Mouse (Mus musculus): ENCODE measurements around the gene Cenpl. TPM values are rescaled to one million over a fixed set of nuclear protein-coding genes. Genes with fewer than 3 reads are reported as not detected.

Gene Cenpl
- polyA plus RNA-seq, 1 experiment from 2014 or later, result 36.1 TPM

DNA sequence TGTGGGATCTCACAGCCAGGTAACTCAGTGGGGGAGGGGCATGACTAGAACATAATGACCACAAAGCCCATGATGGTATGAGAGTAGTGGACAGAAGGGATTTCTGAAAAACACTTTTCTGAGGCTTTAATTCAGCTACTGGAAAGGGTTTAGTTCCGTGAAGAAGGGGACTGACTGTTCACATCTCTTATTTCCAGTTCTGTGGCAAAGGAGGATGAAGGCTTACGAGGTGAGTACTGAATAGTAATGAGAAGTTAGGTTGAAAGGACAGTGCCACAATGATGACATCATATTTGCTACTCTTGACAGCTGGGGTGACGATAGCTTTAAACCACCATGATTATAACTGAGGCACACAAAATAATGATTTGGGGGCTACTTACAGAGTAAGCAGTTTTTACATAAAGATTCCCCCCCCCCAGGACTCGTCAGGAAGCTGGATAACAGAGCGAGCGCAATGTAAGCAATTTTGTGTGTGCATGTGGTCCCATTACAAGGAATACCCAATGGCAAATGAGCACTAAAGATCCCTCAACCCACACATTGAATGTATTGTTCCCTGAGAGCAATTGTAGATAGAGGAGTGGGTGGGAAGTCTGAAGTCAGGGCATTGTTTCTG, 34.6 kb upstream of the Cenpl start:
- Histone ChIP-seq H3K4me1 (peaks cover 13% of the 10 kb centered on the region), H3K27ac (peak overlapping the region; percentile 97), H3K9ac (peak overlapping the region; percentile 88), H3K4me3 (peak overlapping the region; percentile 58), H3K36me3 (peaks cover 56% of the 10 kb centered on the region), H3K9me3 (no peaks in the 10 kb centered on the region), H3K4me2 (peak overlapping the region; percentile 84), H3K27me3 (no peaks in the 10 kb centered on the region)
- WGBS, result 0% methylated on average over 6 of the region's 6 CpGs
- ATAC-seq (ENCODE audit: insufficient number of reproducible peaks, insufficient read depth, low FRiP score, low TSS enrichment, low read depth), result no peak

- peak overlapping the region; percentile 88 for H3K9ac ChIP-seq
- peaks cover 13% of the 10 kb centered on the region for H3K4me1 ChIP-seq
- peak overlapping the region; percentile 97 for H3K27ac ChIP-seq
- no peaks in the 10 kb centered on the region for H3K27me3 ChIP-seq
- under 1% methylated on average over 5 of the region's 5 CpGs for WGBS
- H3K36me3 ChIP-seq, result peaks cover 51% of the 10 kb centered on the region
- H3K4me2 ChIP-seq, result peak overlapping the region; percentile 84
- H3K9me3 ChIP-seq, result no peaks in the 10 kb centered on the region
- ATAC-seq (ENCODE audit: insufficient number of reproducible peaks, insufficient read depth, low FRiP score, low TSS enrichment, low read depth), result no peak
- peak overlapping the region; percentile 58 for H3K4me3 ChIP-seq
These were observed 34.1 kb upstream of the Cenpl start for GRCm38 (mm10) chr1:161036411-161036841.

DNA sequence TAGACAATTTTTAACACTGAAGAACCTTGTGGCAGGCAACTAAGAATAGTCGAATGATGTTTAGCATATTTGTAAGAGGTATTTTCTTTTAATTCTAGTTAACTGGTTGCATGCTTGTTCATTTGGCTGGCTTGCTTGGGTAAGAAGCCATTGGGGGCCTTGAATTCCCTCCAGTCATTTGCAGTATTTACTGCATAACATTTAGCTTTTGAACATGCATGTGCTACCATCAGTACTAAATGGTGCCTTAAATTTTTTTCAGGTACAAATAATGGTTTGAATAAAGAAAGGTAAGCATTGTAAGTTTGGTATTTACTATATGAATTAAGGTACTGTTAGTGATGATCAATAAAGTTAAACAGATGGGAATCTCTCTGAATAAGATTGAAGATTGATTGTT, 33.5 kb upstream of the Cenpl start:
- no peak for ATAC-seq (ENCODE audit: insufficient number of reproducible peaks, insufficient read depth, low FRiP score, low TSS enrichment, low read depth)
- Histone ChIP-seq H3K36me3 (peaks cover 51% of the 10 kb centered on the region), H3K4me3 (peak overlapping the region; percentile 58)

DNA sequence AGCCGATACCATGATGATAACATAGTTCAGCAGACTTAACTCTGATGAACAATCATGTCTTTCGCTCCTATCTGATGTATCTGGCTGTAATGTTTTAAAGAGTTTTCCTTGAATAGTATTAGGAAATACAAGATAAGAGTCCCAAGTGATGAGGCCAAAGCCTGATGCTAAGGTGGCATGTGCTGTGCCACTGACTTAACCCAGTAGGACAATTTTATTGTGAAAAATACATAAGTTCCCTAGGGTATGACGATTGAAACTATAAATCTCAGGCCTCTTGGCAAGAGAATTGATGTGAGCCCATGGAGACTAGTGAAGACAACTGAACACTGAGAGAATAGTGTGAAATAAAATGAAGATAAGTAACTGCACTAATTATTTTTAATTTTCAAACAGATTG, 32.9 kb upstream of the Cenpl start:
- peak overlapping the region; percentile 58 for H3K4me3 ChIP-seq
- no peaks in the 10 kb centered on the region for H3K9me3 ChIP-seq
- H3K36me3 ChIP-seq, result peaks cover 45% of the 10 kb centered on the region
- H3K4me2 ChIP-seq, result peak overlapping the region; percentile 84
- H3K9ac ChIP-seq, result peak overlapping the region; percentile 71
- peaks cover 13% of the 10 kb centered on the region for H3K4me1 ChIP-seq
- H3K27ac ChIP-seq, result peak overlapping the region; percentile 62
- ATAC-seq (ENCODE audit: insufficient number of reproducible peaks, insufficient read depth, low FRiP score, low TSS enrichment, low read depth), result no peak
- 17% methylated on average over 3 of the region's 3 CpGs for WGBS
- H3K27me3 ChIP-seq, result no peaks in the 10 kb centered on the region

More for the DNA sequence above, 33.5 kb upstream of the Cenpl start:
- Histone ChIP-seq H3K9me3 (no peaks in the 10 kb centered on the region), H3K27me3 (no peaks in the 10 kb centered on the region), H3K4me2 (peak overlapping the region; percentile 84), H3K27ac (peak overlapping the region; percentile 97), H3K4me1 (peaks cover 13% of the 10 kb centered on the region), H3K9ac (peak overlapping the region; percentile 88)
- 2% methylated on average over 1 of the region's 1 CpGs for WGBS

GRCm38 (mm10) chr1:161038004-161038403, 32.5 kb upstream of the Cenpl start:
- 27% methylated on average over 3 of the region's 3 CpGs for WGBS

GRCm38 (mm10) chr1:161038968-161039721, 31.4 kb upstream of the Cenpl start:
- 11% methylated on average over 3 of the region's 3 CpGs for WGBS
- H3K9me3 ChIP-seq, result no peaks in the 10 kb centered on the region
- H3K27me3 ChIP-seq, result no peaks in the 10 kb centered on the region
- H3K27ac ChIP-seq, result peak overlapping the region; percentile 39; the same call in 1 of the 2 replicates
- H3K4me1 ChIP-seq, result peaks cover 4% of the 10 kb centered on the region
- peaks cover 47% of the 10 kb centered on the region for H3K36me3 ChIP-seq
- ATAC-seq (ENCODE audit: insufficient number of reproducible peaks, insufficient read depth, low FRiP score, low TSS enrichment, low read depth), result no peak
- H3K4me2 ChIP-seq, result no peak overlapping the region
- no peak overlapping the region for H3K4me3 ChIP-seq
- H3K9ac ChIP-seq, result no peak overlapping the region

More at GRCm38 (mm10) chr1:161038004-161038403, 32.5 kb upstream of the Cenpl start:
- no peaks in the 10 kb centered on the region for H3K27me3 ChIP-seq
- H3K4me1 ChIP-seq, result peaks cover 12% of the 10 kb centered on the region
- 0 out of 2 replicates have a peak overlapping the region, but pooled peaks have one; percentile 60 for H3K9ac ChIP-seq
- H3K4me3 ChIP-seq, result peak overlapping the region; percentile 58
- H3K36me3 ChIP-seq, result peaks cover 44% of the 10 kb centered on the region
- H3K4me2 ChIP-seq, result peak overlapping the region; percentile 84
- H3K27ac ChIP-seq, result peak overlapping the region; percentile 62; the same call in 1 of the 2 replicates
- no peaks in the 10 kb centered on the region for H3K9me3 ChIP-seq
- ATAC-seq (ENCODE audit: insufficient number of reproducible peaks, insufficient read depth, low FRiP score, low TSS enrichment, low read depth), result no peak

DNA sequence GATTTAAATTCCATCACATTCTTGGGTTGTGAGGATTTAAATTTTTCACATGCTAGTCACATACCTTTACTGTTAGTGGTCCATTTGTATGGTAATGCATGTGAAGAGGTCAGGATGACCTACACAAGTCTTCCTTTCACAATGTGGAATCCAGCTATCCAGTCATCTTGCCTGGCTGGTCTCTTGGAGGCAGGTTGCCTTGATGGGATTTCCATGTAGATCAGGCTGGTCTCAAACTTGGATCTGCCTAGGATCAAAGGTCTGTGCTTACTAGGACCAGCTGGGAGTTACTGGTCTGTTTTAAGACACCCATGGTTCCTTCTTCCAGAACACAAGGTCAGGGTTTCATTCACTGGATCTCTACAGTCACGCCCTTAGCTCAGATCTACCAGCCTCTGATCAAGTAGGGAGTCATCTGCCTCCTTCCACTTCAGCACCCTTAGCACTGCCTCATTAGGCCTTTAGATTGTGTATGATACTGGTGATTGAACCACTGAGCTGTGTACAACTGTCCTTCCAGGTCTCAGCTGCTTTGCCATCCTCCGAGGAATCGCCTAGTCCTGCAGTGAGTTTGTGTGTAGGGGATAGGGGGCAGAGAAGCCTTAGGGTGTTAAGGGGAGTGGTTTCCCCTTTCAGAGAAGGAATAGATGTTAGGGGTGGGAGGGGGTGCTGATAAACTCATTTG, 30.6 kb upstream of the Cenpl start:
- no peak overlapping the region for H3K4me3 ChIP-seq
- ATAC-seq (ENCODE audit: insufficient number of reproducible peaks, insufficient read depth, low FRiP score, low TSS enrichment, low read depth), result no peak; the same call in 1 of the 2 replicates
- H3K27me3 ChIP-seq, result no peaks in the 10 kb centered on the region
- H3K27ac ChIP-seq, result peak overlapping the region; percentile 40; the same call in 1 of the 2 replicates
- peaks cover 53% of the 10 kb centered on the region for H3K36me3 ChIP-seq
- peaks cover 4% of the 10 kb centered on the region for H3K4me1 ChIP-seq
- H3K4me2 ChIP-seq, result no peak overlapping the region
- no peaks in the 10 kb centered on the region for H3K9me3 ChIP-seq
- H3K9ac ChIP-seq, result no peak overlapping the region
- WGBS, result 10% methylated on average over 3 of the region's 3 CpGs

GRCm38 (mm10) chr1:161040426-161040770, 30.1 kb upstream of the Cenpl start:
- Histone ChIP-seq H3K4me2 (no peak overlapping the region), H3K27me3 (no peaks in the 10 kb centered on the region), H3K27ac (peak overlapping the region; percentile 65; the same call in 1 of the 2 replicates), H3K4me3 (no peak overlapping the region), H3K4me1 (peaks cover 4% of the 10 kb centered on the region), H3K9me3 (no peaks in the 10 kb centered on the region), H3K9ac (no peak overlapping the region), H3K36me3 (peaks cover 58% of the 10 kb centered on the region)
- 64% methylated on average over 1 of the region's 1 CpGs for WGBS
- no peak for ATAC-seq (ENCODE audit: insufficient number of reproducible peaks, insufficient read depth, low FRiP score, low TSS enrichment, low read depth)

DNA sequence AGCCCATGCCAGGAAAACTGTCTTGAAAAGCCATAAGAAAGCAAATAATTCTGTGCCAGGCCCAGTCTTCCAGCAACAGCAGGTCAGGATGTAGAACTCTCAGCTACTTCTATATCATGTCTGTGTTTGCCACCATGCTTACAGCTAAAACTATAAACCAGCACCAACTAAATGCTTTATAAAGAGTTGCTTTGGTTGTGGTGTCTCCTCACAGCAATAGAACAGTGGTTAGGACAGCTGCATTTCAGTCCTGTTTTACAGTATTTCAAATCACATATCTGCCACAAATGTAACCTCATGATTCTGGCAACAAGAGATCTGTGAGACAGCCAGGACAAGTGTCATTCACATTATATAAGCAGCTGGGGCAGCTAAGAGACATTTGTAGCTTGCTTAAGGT, 29.7 kb upstream of the Cenpl start:
- no peak overlapping the region for H3K4me3 ChIP-seq
- H3K4me1 ChIP-seq, result peaks cover 4% of the 10 kb centered on the region
- ATAC-seq (ENCODE audit: insufficient number of reproducible peaks, insufficient read depth, low FRiP score, low TSS enrichment, low read depth), result no peak
- peaks cover 61% of the 10 kb centered on the region for H3K36me3 ChIP-seq
- no peaks in the 10 kb centered on the region for H3K9me3 ChIP-seq
- peak overlapping the region; percentile 65; the same call in 1 of the 2 replicates for H3K27ac ChIP-seq
- no peaks in the 10 kb centered on the region for H3K27me3 ChIP-seq
- H3K9ac ChIP-seq, result no peak overlapping the region
- H3K4me2 ChIP-seq, result no peak overlapping the region

DNA sequence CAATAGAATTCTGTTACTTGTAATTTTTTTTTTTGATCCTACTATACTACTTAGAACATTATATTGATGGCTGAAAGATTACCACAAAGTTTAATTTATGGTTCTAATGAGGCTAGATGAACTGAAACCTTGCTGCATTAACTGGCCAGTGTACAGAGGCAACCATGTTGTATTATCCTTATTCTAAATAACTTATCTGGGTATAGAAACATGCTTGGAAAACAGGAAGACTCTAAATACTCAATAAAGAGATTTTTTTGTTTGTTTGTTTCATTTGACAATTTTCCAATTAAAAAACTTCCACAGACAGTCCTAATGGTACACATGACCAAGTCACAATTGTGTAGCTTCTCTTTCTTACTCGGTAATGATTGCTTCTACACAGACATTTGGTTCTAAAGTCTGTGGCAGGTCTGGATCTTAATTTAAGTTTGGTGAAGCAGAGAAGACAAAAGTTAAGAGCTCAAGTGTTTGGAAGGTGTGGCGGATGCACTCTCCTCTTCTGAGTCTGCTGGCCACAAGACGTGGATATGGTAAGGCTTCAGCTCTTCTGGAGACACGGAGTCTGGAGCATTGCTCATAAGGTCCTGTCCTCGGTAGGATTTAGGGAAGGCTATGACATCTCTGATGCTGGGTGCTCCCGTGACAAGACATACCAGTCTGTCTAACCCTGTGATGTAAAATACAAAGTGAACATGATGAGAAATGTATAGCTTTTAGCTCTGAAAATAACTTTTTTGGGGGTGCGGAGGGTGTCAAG, 29.1 kb upstream of the Cenpl start:
- H3K4me2 ChIP-seq, result no peak overlapping the region
- H3K27me3 ChIP-seq, result no peaks in the 10 kb centered on the region
- no peak for ATAC-seq (ENCODE audit: insufficient number of reproducible peaks, insufficient read depth, low FRiP score, low TSS enrichment, low read depth)
- H3K9ac ChIP-seq, result no peak overlapping the region
- no peak overlapping the region for H3K4me3 ChIP-seq
- H3K36me3 ChIP-seq, result peaks cover 61% of the 10 kb centered on the region
- WGBS, result 88% methylated on average over 7 of the region's 7 CpGs
- H3K9me3 ChIP-seq, result no peaks in the 10 kb centered on the region
- H3K27ac ChIP-seq, result no peak overlapping the region
- peaks cover 4% of the 10 kb centered on the region for H3K4me1 ChIP-seq

GRCm38 (mm10) chr1:161046972-161047371, 23.5 kb upstream of the Cenpl start:
- H3K4me1 ChIP-seq, result no peaks in the 10 kb centered on the region
- no peak overlapping the region for H3K9ac ChIP-seq
- H3K4me3 ChIP-seq, result no peak overlapping the region
- H3K9me3 ChIP-seq, result no peaks in the 10 kb centered on the region
- WGBS, result 85% methylated on average over 3 of the region's 3 CpGs
- H3K27ac ChIP-seq, result no peak overlapping the region
- H3K36me3 ChIP-seq, result peaks cover 42% of the 10 kb centered on the region
- H3K4me2 ChIP-seq, result no peak overlapping the region
- no peak for ATAC-seq (ENCODE audit: insufficient number of reproducible peaks, insufficient read depth, low FRiP score, low TSS enrichment, low read depth)
- H3K27me3 ChIP-seq, result no peaks in the 10 kb centered on the region
